In genomic region chr19:43673513-43674315, GRCm38 (mm10) we compare ENCODE assay signal across 8 mouse cellular contexts. TPM values are rescaled to one million over a fixed set of nuclear protein-coding genes. Genes with fewer than 3 reads are reported as not detected.
DNase-seq lines count a peak whose midpoint lies in the region; ATAC-seq and TF ChIP-seq lines count a peak whose summit lies in the region.

No protein-coding gene starts in this region.

- no peaks in the 10 kb centered on the region for H3K9me3 ChIP-seq in heart, embryonic 14.5 days (ENCODE audit: control insufficient read depth, low read length)
- H3K9me3 ChIP-seq in G1E (replicated peaks): no peaks in the 10 kb centered on the region
- no peaks in the 10 kb centered on the region for H3K9me3 ChIP-seq in forebrain, embryonic 13.5 days (replicated peaks)
- H3K9me3 ChIP-seq in liver, embryonic 14.5 days (ENCODE audit: control insufficient read depth, low read length): no peaks in the 10 kb centered on the region

- peak overlapping the region; percentile 51 to 86; a peak in 3 of 4 replicates for H3K27ac ChIP-seq in heart, embryonic 14.5 days (replicated peaks in 1 of 2; ENCODE audit: control insufficient read depth in 1 of 2, insufficient read depth in 1 of 2, low read depth in 2 of 2, low read length in 2 of 2)
- no peak overlapping the region for H3K27ac ChIP-seq in forebrain, embryonic 13.5 days
- peak overlapping the region; percentile 63 for H3K27ac ChIP-seq in liver, embryonic 14.5 days

- no peak for DNase-seq in heart, postnatal 4 days
- DNase-seq in G1E (ENCODE audit: low spot score): no peak
- no peak for DNase-seq in liver, embryonic 14.5 days (ENCODE audit: low read depth in 3 of 3, low spot score in 3 of 3)
- DNase-seq in thymus, postnatal 0 days (ENCODE audit: low spot score): peak; percentile 51
- DNase-seq in left cerebral cortex, postnatal 36 days (ENCODE audit: low spot score in 2 of 2): no peak
- DNase-seq in gastrocnemius, postnatal 10 days: no peak

- no peaks in the 10 kb centered on the region for H3K36me3 ChIP-seq in heart, embryonic 14.5 days (ENCODE audit: control insufficient read depth, insufficient read depth, low read length)
- H3K36me3 ChIP-seq in G1E (replicated peaks): peaks cover 35% of the 10 kb centered on the region
- H3K36me3 ChIP-seq in forebrain, embryonic 13.5 days (ENCODE audit: poor library complexity, severe bottlenecking): no peaks in the 10 kb centered on the region
- no peaks in the 10 kb centered on the region for H3K36me3 ChIP-seq in liver, embryonic 14.5 days (replicated peaks; ENCODE audit: control insufficient read depth, insufficient read depth, low read depth)

- H3K4me2 ChIP-seq in heart, embryonic 14.5 days (ENCODE audit: low read length): peak overlapping the region; percentile 86
- H3K4me2 ChIP-seq in forebrain, embryonic 13.5 days: peak overlapping the region; percentile 83
- H3K4me2 ChIP-seq in liver, embryonic 14.5 days (ENCODE audit: low read depth): peak overlapping the region; percentile 90

- 7% methylated on average over 21 of the region's 21 CpGs for WGBS in heart, embryonic 14.5 days
- WGBS in forebrain, embryonic 13.5 days: 13% methylated on average over 21 of the region's 21 CpGs
- 1% methylated on average over 21 of the region's 21 CpGs for WGBS in liver, embryonic 14.5 days (ENCODE audit: insufficient replicate concordance)

- H3K4me1 ChIP-seq in heart, embryonic 14.5 days (ENCODE audit: control insufficient read depth in 2 of 2, insufficient read depth in 2 of 2, low read length in 2 of 2): peaks cover 5 to 27% of the 10 kb centered on the region in 2 experiments
- peaks cover 35% of the 10 kb centered on the region for H3K4me1 ChIP-seq in G1E (ENCODE audit: insufficient read depth, low read depth, low read length)
- H3K4me1 ChIP-seq in forebrain, embryonic 13.5 days: peaks cover 28% of the 10 kb centered on the region
- peaks cover 9 to 13% of the 10 kb centered on the region in 2 experiments for H3K4me1 ChIP-seq in liver, embryonic 14.5 days (replicated peaks; ENCODE audit: control insufficient read depth in 2 of 2, insufficient read depth in 2 of 2, low read length in 1 of 2)

- no peak for TF ChIP-seq EP300 in liver, embryonic 14.5 days (IDR thresholded peaks at IDR 0.05; ENCODE audit: low read depth)

- H3K4me3 ChIP-seq in heart, embryonic 14.5 days (ENCODE audit: control insufficient read depth in 1 of 2, insufficient read depth in 1 of 2, low read depth in 1 of 2, low read length in 2 of 2): peak overlapping the region; percentile 90
- H3K4me3 ChIP-seq in G1E (ENCODE audit: low read depth, low read length): peak overlapping the region; percentile 97
- H3K4me3 ChIP-seq in forebrain, embryonic 13.5 days: peak overlapping the region; percentile 94
- peak overlapping the region; percentile 91 to 95 for H3K4me3 ChIP-seq in liver, embryonic 14.5 days (ENCODE audit: insufficient read depth in 1 of 2, low read depth in 2 of 2, low read length in 2 of 2)

- no peaks in the 10 kb centered on the region for H3K27me3 ChIP-seq in heart, embryonic 14.5 days (ENCODE audit: control insufficient read depth, insufficient read depth, low read length)
- H3K27me3 ChIP-seq in G1E (ENCODE audit: insufficient read depth, low read length): no peaks in the 10 kb centered on the region
- no peaks in the 10 kb centered on the region for H3K27me3 ChIP-seq in forebrain, embryonic 13.5 days
- no peaks in the 10 kb centered on the region for H3K27me3 ChIP-seq in liver, embryonic 14.5 days (ENCODE audit: control insufficient read depth, insufficient read depth, low read length)

- peak overlapping the region; percentile 96 for H3K9ac ChIP-seq in heart, embryonic 14.5 days (ENCODE audit: low read length)
- peak overlapping the region; percentile 93 for H3K9ac ChIP-seq in forebrain, embryonic 13.5 days
- H3K9ac ChIP-seq in liver, embryonic 14.5 days (replicated peaks): peak overlapping the region; percentile 87

- TF ChIP-seq CTCF in G1E (IDR thresholded peaks at IDR 0.05; ENCODE audit: low read depth, low read length): no peak
- TF ChIP-seq CTCF in liver, embryonic 14.5 days (IDR thresholded peaks at IDR 0.05; ENCODE audit: low read depth): no peak

- intact Hi-C loops in left cerebral cortex, postnatal 36 days (cut with DNase I): loop anchor here (2.0 kb wide), 1 partner anchor 15 kb away; the partner anchor contains the start of gene Entpd7

- ATAC-seq in heart, embryonic 14.5 days (ENCODE audit: insufficient number of reproducible peaks, insufficient read depth, low FRiP score, low read depth): no peak
- no peak for ATAC-seq in G1E (ENCODE audit: extremely low read depth, insufficient number of reproducible peaks, low FRiP score, poor library complexity, severe bottlenecking)
- no peak for ATAC-seq in forebrain, embryonic 13.5 days
- ATAC-seq in liver, embryonic 14.5 days (ENCODE audit: insufficient read depth): no peak

RNA-seq across cellular contexts. Expression of gene Slc25a28, which starts 1.0 kb away (rescaled TPM):
- 10.4 and 10.8 TPM in 2 replicates for polyA plus RNA-seq in heart, embryonic 14.5 days (2014; fragmentation: Nextera tagmentation; extraction: Ambion mirVana)
- 10 to 100 TPM; 23.3 to 24.0 TPM for total RNA-seq in heart, postnatal 4 days (2021)
- total RNA-seq in G1E (2014; fragmentation: Nextera tagmentation) (20.0 and 31.5 TPM in 2 replicates), G1E (2017) (32.2 and 39.9 TPM in 2 replicates)
- 48.4 and 52.3 TPM in 2 replicates for polyA plus RNA-seq in G1E (2012)
- polyA plus RNA-seq in forebrain, embryonic 13.5 days (2015; fragmentation: Nextera tagmentation; extraction: Ambion mirVana): 14.4 and 16.2 TPM in 2 replicates
- polyA plus RNA-seq in liver, embryonic 14.5 days (2012; rRNA removed): 16.5 and 19.0 TPM in 2 replicates
- 4.4 and 5.1 TPM in 2 replicates for polyA plus RNA-seq in liver, embryonic 14.5 days (2014; fragmentation: Nextera tagmentation; extraction: Ambion mirVana)
- 17.1 and 19.3 TPM in 2 replicates for polyA plus RNA-seq in thymus, postnatal 0 days (2015; fragmentation: Nextera tagmentation; extraction: Ambion mirVana)
- 10 to 100 TPM; 39.2 to 39.9 TPM for total RNA-seq in left cerebral cortex, postnatal 36 days (2021)
- total RNA-seq in gastrocnemius, postnatal 10 days (2021): 10 to 100 TPM; 18.4 to 21.2 TPM

RNA-seq across cellular contexts. Expression of gene Entpd7, which starts 15.8 kb away (rescaled TPM):
- 6.9 TPM in 2 replicates for polyA plus RNA-seq in heart, embryonic 14.5 days (2014; fragmentation: Nextera tagmentation; extraction: Ambion mirVana)
- 1 to 10 TPM; 6.5 to 6.9 TPM for total RNA-seq in heart, postnatal 4 days (2021)
- total RNA-seq in G1E (2014; fragmentation: Nextera tagmentation) (19.9 and 21.1 TPM in 2 replicates), G1E (2017) (5.7 and 6.6 TPM in 2 replicates)
- 1.8 and 2.2 TPM in 2 replicates for polyA plus RNA-seq in G1E (2012)
- 7.4 and 8.3 TPM in 2 replicates for polyA plus RNA-seq in forebrain, embryonic 13.5 days (2015; fragmentation: Nextera tagmentation; extraction: Ambion mirVana)
- 1.2 and 1.5 TPM in 2 replicates for polyA plus RNA-seq in liver, embryonic 14.5 days (2012; rRNA removed)
- polyA plus RNA-seq in liver, embryonic 14.5 days (2014; fragmentation: Nextera tagmentation; extraction: Ambion mirVana): 2.6 and 3.3 TPM in 2 replicates
- 8.9 and 11.2 TPM in 2 replicates for polyA plus RNA-seq in thymus, postnatal 0 days (2015; fragmentation: Nextera tagmentation; extraction: Ambion mirVana)
- total RNA-seq in left cerebral cortex, postnatal 36 days (2021): 10 to 100 TPM; 22.5 to 23.3 TPM
- 1 to 10 TPM; 3.9 to 7.5 TPM for total RNA-seq in gastrocnemius, postnatal 10 days (2021)
